Mouse (Mus musculus): ENCODE measurements at regions not wholly inside any gene's neighbourhood (a gene's known extent, or its start where the extent isn't known, plus 50 kb on each side); places are given as distances from the start of the nearest gene placed in this dataset.

- intact Hi-C loops (cut with DNase I), result no loop called here
- no peak for DNase-seq (ENCODE audit: low spot score in 2 of 2)
These were observed 155.3 kb downstream of the Tox3 start for GRCm38 (mm10) chr8:90192856-90193255.

- intact Hi-C loops (cut with DNase I), result no loop called here
- no peak for DNase-seq (ENCODE audit: low spot score in 2 of 2)
These were observed 165.3 kb downstream of the Tox3 start for GRCm38 (mm10) chr8:90182807-90183206.

GRCm38 (mm10) chr8:90176771-90177170, 171.4 kb downstream of the Tox3 start:
- intact Hi-C loops (cut with DNase I), result no loop called here
- no peak for DNase-seq (ENCODE audit: low spot score in 2 of 2)

- DNase-seq (ENCODE audit: low spot score in 2 of 2), result no peak
- intact Hi-C loops (cut with DNase I), result no loop called here
These were observed 171.8 kb downstream of the Tox3 start for GRCm38 (mm10) chr8:90176335-90176734.

- intact Hi-C loops (cut with DNase I), result no loop called here
- DNase-seq (ENCODE audit: low spot score in 2 of 2), result no peak
These were observed 181.5 kb downstream of the Tox3 start for GRCm38 (mm10) chr8:90166639-90167038.

- intact Hi-C loops (cut with DNase I), result no loop called here
These were observed 196.7 kb downstream of the Tox3 start for GRCm38 (mm10) chr8:90151477-90151876.

GRCm38 (mm10) chr8:90149903-90150302, 198.2 kb downstream of the Tox3 start:
- intact Hi-C loops (cut with DNase I), result no loop called here
- DNase-seq (ENCODE audit: low spot score in 2 of 2), result peak; percentile 2 to 67

More at GRCm38 (mm10) chr8:90151477-90151876, 196.7 kb downstream of the Tox3 start:
- DNase-seq (ENCODE audit: low spot score in 2 of 2), result no peak

GRCm38 (mm10) chr8:90134626-90135025, 213.5 kb downstream of the Tox3 start:
- DNase-seq (ENCODE audit: low spot score in 2 of 2), result no peak
- intact Hi-C loops (cut with DNase I), result no loop called here

GRCm38 (mm10) chr8:90130704-90131267, 217.4 kb downstream of the Tox3 start:
- DNase-seq (ENCODE audit: low spot score in 2 of 2), result no peak
- intact Hi-C loops (cut with DNase I), result no loop called here

GRCm38 (mm10) chr8:90125426-90125825, 222.7 kb downstream of the Tox3 start:
- DNase-seq (ENCODE audit: low spot score in 2 of 2), result no peak
- intact Hi-C loops (cut with DNase I), result no loop called here

- DNase-seq (ENCODE audit: low spot score in 2 of 2), result no peak
- intact Hi-C loops (cut with DNase I), result no loop called here
These were observed 225.0 kb downstream of the Tox3 start for GRCm38 (mm10) chr8:90123101-90123500.

- intact Hi-C loops (cut with DNase I), result no loop called here
- DNase-seq (ENCODE audit: low spot score in 2 of 2), result peak in 1 of 2 experiments; percentile 5
These were observed 226.2 kb downstream of the Tox3 start for GRCm38 (mm10) chr8:90121935-90122334.

GRCm38 (mm10) chr8:90121017-90121416, 227.1 kb downstream of the Tox3 start:
- no peak for DNase-seq (ENCODE audit: low spot score in 2 of 2)
- intact Hi-C loops (cut with DNase I), result no loop called here

GRCm38 (mm10) chr8:90115436-90115835, 232.7 kb downstream of the Tox3 start:
- intact Hi-C loops (cut with DNase I), result no loop called here
- peak; percentile 21 to 78 for DNase-seq (ENCODE audit: low spot score in 2 of 2)

- DNase-seq (ENCODE audit: low spot score in 2 of 2), result no peak
- intact Hi-C loops (cut with DNase I), result no loop called here
These were observed 247.6 kb downstream of the Tox3 start for GRCm38 (mm10) chr8:90100509-90100908.

GRCm38 (mm10) chr8:90082630-90083029, 265.5 kb downstream of the Tox3 start:
- intact Hi-C loops (cut with DNase I), result no loop called here
- no peak for DNase-seq (ENCODE audit: low spot score in 2 of 2)

GRCm38 (mm10) chr8:90076381-90076780, 271.8 kb downstream of the Tox3 start:
- DNase-seq (ENCODE audit: low spot score in 2 of 2), result no peak
- intact Hi-C loops (cut with DNase I), result no loop called here

- no peak for DNase-seq (ENCODE audit: low spot score in 2 of 2)
- intact Hi-C loops (cut with DNase I), result no loop called here
These were observed 272.3 kb downstream of the Tox3 start for GRCm38 (mm10) chr8:90075796-90076195.

- no peak for DNase-seq (ENCODE audit: low spot score in 2 of 2)
- intact Hi-C loops (cut with DNase I), result no loop called here
These were observed 278.1 kb downstream of the Tox3 start for GRCm38 (mm10) chr8:90070006-90070405.

- no peak for DNase-seq (ENCODE audit: low spot score in 2 of 2)
- intact Hi-C loops (cut with DNase I), result no loop called here
These were observed 278.6 kb downstream of the Tox3 start for GRCm38 (mm10) chr8:90069411-90069993.

- intact Hi-C loops (cut with DNase I), result no loop called here
- no peak for DNase-seq (ENCODE audit: low spot score in 2 of 2)
These were observed 279.7 kb downstream of the Tox3 start for GRCm38 (mm10) chr8:90068441-90068840.

GRCm38 (mm10) chr8:90064381-90064780, 283.8 kb downstream of the Tox3 start:
- intact Hi-C loops (cut with DNase I), result loop anchor here (5.0 kb wide), 1 partner anchor 212 kb away; no protein-coding TSS in a partner anchor
- DNase-seq (ENCODE audit: low spot score in 2 of 2), result no peak
